Mouse (Mus musculus) bone marrow, adult 2 months (tissue): ENCODE results near the gene Tspyl3. TPM values are rescaled to one million over a fixed set of nuclear protein-coding genes. Genes with fewer than 3 reads are reported as not detected.

Source experiments
- H3K27ac ChIP-seq: fragments of 200-500 bp; 2 replicates; pipeline ENCODE4 v1.5.1; 2012; ENCODE audit warnings: low read depth, mild to moderate bottlenecking, control low read depth, inconsistent platforms, low read length; ENCODE audit not compliant: control insufficient read depth, poor library complexity, insufficient read depth
- H3K4me1 ChIP-seq: fragments of 200-500 bp; 2 replicates; pipeline ENCODE4 v1.6.1; 2011; ENCODE audit warnings: low read length; ENCODE audit not compliant: control insufficient read depth, insufficient read depth
- H3K4me3 ChIP-seq: fragments of 200-500 bp; replicated peaks from 2 replicates; pipeline ENCODE3; 2011; ENCODE audit warnings: mild to moderate bottlenecking, low read depth, low read length, control low read depth; ENCODE audit not compliant: control insufficient read depth
- CTCF ChIP-seq: fragments of 200-500 bp; IDR thresholded peaks from 2 replicates; pipeline ENCODE4 v1.5.1; 2011; ENCODE audit warnings: low read length, control low read depth; ENCODE audit not compliant: control insufficient read depth, insufficient read depth
- POLR2A ChIP-seq: fragments of 200-500 bp; IDR thresholded peaks from 2 replicates; pipeline ENCODE4 v1.6.1; 2011; ENCODE audit warnings: low read depth, mild to moderate bottlenecking, control low read depth, low read length, borderline replicate concordance; ENCODE audit not compliant: control insufficient read depth
- WGBS: fragments of 180-500 bp; shearing (Covaris S2); methylation state at CpG from one replicate; pipeline ENCODE4 v1.1.7; 2018; 5-methylcytosine and 5-hydroxymethylcytosine counted together
- polyA plus RNA-seq: library from polyadenylated mRNA; stranded (reverse); fragments of >200 nt; gene quantifications from 2 replicates; pipeline ENCODE4 v1.2.4, GENCODE M21; 2011; ENCODE audit warnings: low replicate concordance; ENCODE audit not compliant: missing spikeins, insufficient read depth, insufficient read length

Tspyl3 gene
- polyA plus RNA-seq, 1 experiment: 5.5 TPM

GRCm38 (mm10) chr2:153199114-153199513, 26.1 kb downstream of the Tspyl3 start:
- Histone ChIP-seq H3K27ac (no peak overlapping the region), H3K4me1 (peaks cover 1% of the 10 kb centered on the region; the same call in 1 of the 2 replicates), H3K4me3 (no peak overlapping the region)
- 24% methylated on average over 2 of the region's 2 CpGs for WGBS
- TF ChIP-seq POLR2A (no peak), CTCF (no peak)

- Histone ChIP-seq H3K4me1 (peaks cover 1% of the 10 kb centered on the region; the same call in 1 of the 2 replicates), H3K4me3 (no peak overlapping the region), H3K27ac (no peak overlapping the region; the same call in 1 of the 2 replicates)
- WGBS: 27% methylated on average over 5 of the region's 5 CpGs
- TF ChIP-seq CTCF: no peak
Observed at GRCm38 (mm10) chr2:153198485-153198884, 26.8 kb downstream of the Tspyl3 start.

GRCm38 (mm10) chr2:153194255-153194654, 31.0 kb downstream of the Tspyl3 start:
- TF ChIP-seq CTCF (no peak), POLR2A (no peak)
- 88% methylated on average over 3 of the region's 3 CpGs for WGBS
- H3K27ac ChIP-seq: no peak overlapping the region
- no peak overlapping the region for H3K4me3 ChIP-seq
- H3K4me1 ChIP-seq: peaks cover 1% of the 10 kb centered on the region; the same call in 1 of the 2 replicates

- H3K4me1 ChIP-seq: no peaks in the 10 kb centered on the region
- TF ChIP-seq POLR2A (no peak), CTCF (no peak)
- no peak overlapping the region for H3K27ac ChIP-seq
- H3K4me3 ChIP-seq: no peak overlapping the region
- WGBS: 71% methylated on average over 2 of the region's 2 CpGs
Observed at GRCm38 (mm10) chr2:153191242-153191641, 34.0 kb downstream of the Tspyl3 start.

GRCm38 (mm10) chr2:153187848-153188247, 37.4 kb downstream of the Tspyl3 start:
- WGBS: 70% methylated on average over 2 of the region's 2 CpGs
- Histone ChIP-seq H3K4me3 (no peak overlapping the region), H3K4me1 (no peaks in the 10 kb centered on the region), H3K27ac (no peak overlapping the region)
- TF ChIP-seq POLR2A (no peak), CTCF (no peak)

GRCm38 (mm10) chr2:153186176-153186591, 39.1 kb downstream of the Tspyl3 start:
- Histone ChIP-seq H3K27ac (no peak overlapping the region), H3K4me1 (no peaks in the 10 kb centered on the region), H3K4me3 (no peak overlapping the region)
- TF ChIP-seq CTCF: no peak
- TF ChIP-seq POLR2A: no peak
- 68% methylated on average over 2 of the region's 2 CpGs for WGBS

GRCm38 (mm10) chr2:153179961-153180360, 45.3 kb downstream of the Tspyl3 start:
- WGBS: 82% methylated on average over 3 of the region's 3 CpGs
- no peak for TF ChIP-seq CTCF
- no peak for TF ChIP-seq POLR2A
- no peaks in the 10 kb centered on the region for H3K4me1 ChIP-seq
- no peak overlapping the region for H3K27ac ChIP-seq
- H3K4me3 ChIP-seq: no peak overlapping the region

GRCm38 (mm10) chr2:153179126-153179860, 45.9 kb downstream of the Tspyl3 start:
- Histone ChIP-seq H3K4me3 (no peak overlapping the region), H3K4me1 (no peaks in the 10 kb centered on the region), H3K27ac (no peak overlapping the region)
- no peak for TF ChIP-seq CTCF
- no peak for TF ChIP-seq POLR2A
- 85% methylated on average over 10 of the region's 10 CpGs for WGBS
